Mouse (Mus musculus) c-Kit-positive CD71-positive TER-119-negative erythroid progenitor cells, embryonic 14.5 days (primary cell): ENCODE measurements at regions not wholly inside any gene's neighbourhood (a gene's known extent, or its start where the extent isn't known, plus 50 kb on each side); places are given as distances from the start of the nearest gene placed in this dataset.

Experiments
- DNase-seq: peaks from one replicate; pipeline ENCODE4 v3.0.0-alpha.2; 2013; ENCODE audit warnings: low read depth

GRCm38 (mm10) chr13:102255401-102256371 lies 437.7 kb upstream of the Cd180 start:
- DNase-seq = no peak

- DNase-seq = no peak
Measured at GRCm38 (mm10) chr13:102258207-102258606, 435.2 kb upstream of the Cd180 start.

GRCm38 (mm10) chr13:102273818-102274217 lies 419.5 kb upstream of the Cd180 start:
- no peak for DNase-seq

GRCm38 (mm10) chr13:102275296-102275695 lies 418.1 kb upstream of the Cd180 start:
- no peak for DNase-seq

GRCm38 (mm10) chr13:102276885-102277284 lies 416.5 kb upstream of the Cd180 start:
- no peak for DNase-seq

GRCm38 (mm10) chr13:102280198-102280597 lies 413.2 kb upstream of the Cd180 start:
- no peak for DNase-seq

- no peak for DNase-seq
Measured at GRCm38 (mm10) chr13:102294451-102294850, 398.9 kb upstream of the Cd180 start.

GRCm38 (mm10) chr13:102295079-102295478 lies 398.3 kb upstream of the Cd180 start:
- DNase-seq = no peak

- no peak for DNase-seq
Measured at GRCm38 (mm10) chr13:102307983-102308382, 385.4 kb upstream of the Cd180 start.

- no peak for DNase-seq
Measured at GRCm38 (mm10) chr13:102312096-102312495, 381.3 kb upstream of the Cd180 start.

- no peak for DNase-seq
Measured at GRCm38 (mm10) chr13:102315921-102316692, 377.3 kb upstream of the Cd180 start.

- DNase-seq = no peak
Measured at GRCm38 (mm10) chr13:102318891-102319404, 374.4 kb upstream of the Cd180 start.

- no peak for DNase-seq
Measured at GRCm38 (mm10) chr13:102319453-102319852, 373.9 kb upstream of the Cd180 start.

- no peak for DNase-seq
Measured at GRCm38 (mm10) chr13:102323876-102324275, 369.5 kb upstream of the Cd180 start.

- peak; percentile 43 for DNase-seq
Measured at GRCm38 (mm10) chr13:102326003-102326402, 367.4 kb upstream of the Cd180 start.

GRCm38 (mm10) chr13:102326544-102326943 lies 366.8 kb upstream of the Cd180 start:
- no peak for DNase-seq

GRCm38 (mm10) chr13:102333667-102334066 lies 359.7 kb upstream of the Cd180 start:
- DNase-seq = no peak

GRCm38 (mm10) chr13:102334131-102334534 lies 359.2 kb upstream of the Cd180 start:
- DNase-seq = no peak

GRCm38 (mm10) chr13:102343236-102343635 lies 350.1 kb upstream of the Cd180 start:
- DNase-seq = no peak

- DNase-seq = no peak
Measured at GRCm38 (mm10) chr13:102344606-102345269, 348.6 kb upstream of the Cd180 start.

GRCm38 (mm10) chr13:102349493-102349892 lies 343.9 kb upstream of the Cd180 start:
- no peak for DNase-seq
